Mouse (Mus musculus): ENCODE data around the gene Capn5. TPM values are rescaled to one million over a fixed set of nuclear protein-coding genes. Genes with fewer than 3 reads are reported as not detected.

Capn5 gene
- total and polyA plus RNA-seq, 3 experiments, result 0.26 to 0.55 (median 0.27) TPM

DNA sequence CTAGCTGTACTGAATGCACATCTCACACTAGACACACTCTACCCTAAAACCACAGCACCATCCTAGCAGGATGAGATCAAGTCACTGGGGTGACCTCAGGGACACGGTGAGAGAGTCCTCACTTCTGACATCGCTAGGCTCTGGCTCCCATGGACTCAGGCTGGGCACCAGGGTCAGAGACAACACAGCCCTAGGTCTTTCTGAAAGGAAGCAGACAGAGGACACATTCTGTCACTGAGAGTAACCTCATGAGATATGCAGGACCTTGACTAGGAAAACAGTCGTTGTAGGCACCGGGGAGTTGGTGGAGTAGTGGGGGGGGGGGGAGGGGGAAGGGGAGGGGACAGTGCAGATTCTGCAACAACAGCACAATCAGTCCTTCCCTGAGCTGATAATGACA, 4.7 kb downstream of the Capn5 start:
- Histone ChIP-seq H3K79me2 (replicated peaks; ENCODE audit: control insufficient read depth, extremely low read depth, insufficient read depth, poor library complexity, severe bottlenecking) (no peaks in the 10 kb centered on the region), H3K9me3 (replicated peaks; ENCODE audit: low read length) (no peaks in the 10 kb centered on the region), H3K4me2 (ENCODE audit: insufficient read depth, low read depth, poor library complexity, severe bottlenecking) (no peak overlapping the region), H3K27ac (ENCODE audit: insufficient read depth, low read depth) (no peak overlapping the region), H3K4me1 (ENCODE audit: control insufficient read depth in 1 of 2, insufficient read depth in 2 of 2) (peaks cover 0 to 17% of the 10 kb centered on the region in 2 experiments; a peak in 2 of 4 replicates), H3K9ac (ENCODE audit: insufficient read depth, low read depth) (no peak overlapping the region), H3K4me3 (replicated peaks in 1 of 3; ENCODE audit: low read depth in 2 of 3, low read length in 2 of 3, poor library complexity in 1 of 3) (no peak overlapping the region), H3K36me3 (replicated peaks in 1 of 2; ENCODE audit: control insufficient read depth in 1 of 2, insufficient read depth in 1 of 2, low read length in 1 of 2) (no peaks in the 10 kb centered on the region), H3K27me3 (replicated peaks) (peaks cover 24% of the 10 kb centered on the region)
- dilution Hi-C loops (cut with MboI; ENCODE audit: extremely low pct_ligation_motif_present, extremely low pct_unique_long_range_greater_than_20kb, low sequenced_read_pairs), result no loop called here
- DNase-seq (ENCODE audit: extremely low read depth), result no peak
- in situ Hi-C loops (cut with MboI; ENCODE audit: low pct_ligation_motif_present, low pct_unique_long_range_greater_than_20kb, low sequenced_read_pairs), result loop anchor here (25.0 kb wide), 1 partner anchor 264 kb away; the partner anchor contains the start of gene Gucy2d
- TF ChIP-seq CTCF (conservative IDR thresholded peaks at IDR 0.05 in 1 of 2, IDR thresholded peaks at IDR 0.05 in 1 of 2; ENCODE audit: low read depth in 2 of 2, low read length in 2 of 2) (no peak), JUND (conservative IDR thresholded peaks at IDR 0.05; ENCODE audit: low read depth, low read length) (no peak), ETS1 (conservative IDR thresholded peaks at IDR 0.05; ENCODE audit: low read depth, low read length) (no peak), ZNF384 (IDR thresholded peaks at IDR 0.05; ENCODE audit: low read depth, low read length) (no peak)

DNA sequence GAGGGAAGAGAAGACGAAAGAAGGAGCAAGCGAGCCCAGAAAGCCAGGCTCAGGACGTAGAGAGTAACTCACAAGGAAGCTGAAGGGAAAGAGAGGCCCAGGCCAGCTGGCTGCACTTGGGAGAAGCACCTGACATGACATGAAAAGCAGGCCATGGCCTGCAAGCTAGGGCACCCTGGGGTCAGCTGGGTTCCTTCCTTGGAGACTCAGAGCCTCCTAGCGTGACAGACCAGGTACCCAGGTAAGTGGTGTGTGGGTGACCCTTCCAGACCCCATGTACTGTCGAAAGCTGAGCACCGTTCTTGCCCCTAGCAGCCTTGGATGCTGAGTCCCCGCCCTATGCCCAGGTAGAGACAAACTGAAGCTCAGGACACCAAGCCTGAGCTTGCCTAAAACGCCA, 5.4 kb downstream of the Capn5 start:
- H3K4me2 ChIP-seq (ENCODE audit: insufficient read depth, low read depth, poor library complexity, severe bottlenecking), result no peak overlapping the region
- in situ Hi-C loops (cut with MboI; ENCODE audit: low pct_ligation_motif_present, low pct_unique_long_range_greater_than_20kb, low sequenced_read_pairs), result loop anchor here (25.0 kb wide), 1 partner anchor 265 kb away; the partner anchor contains the start of gene Gucy2d

DNA sequence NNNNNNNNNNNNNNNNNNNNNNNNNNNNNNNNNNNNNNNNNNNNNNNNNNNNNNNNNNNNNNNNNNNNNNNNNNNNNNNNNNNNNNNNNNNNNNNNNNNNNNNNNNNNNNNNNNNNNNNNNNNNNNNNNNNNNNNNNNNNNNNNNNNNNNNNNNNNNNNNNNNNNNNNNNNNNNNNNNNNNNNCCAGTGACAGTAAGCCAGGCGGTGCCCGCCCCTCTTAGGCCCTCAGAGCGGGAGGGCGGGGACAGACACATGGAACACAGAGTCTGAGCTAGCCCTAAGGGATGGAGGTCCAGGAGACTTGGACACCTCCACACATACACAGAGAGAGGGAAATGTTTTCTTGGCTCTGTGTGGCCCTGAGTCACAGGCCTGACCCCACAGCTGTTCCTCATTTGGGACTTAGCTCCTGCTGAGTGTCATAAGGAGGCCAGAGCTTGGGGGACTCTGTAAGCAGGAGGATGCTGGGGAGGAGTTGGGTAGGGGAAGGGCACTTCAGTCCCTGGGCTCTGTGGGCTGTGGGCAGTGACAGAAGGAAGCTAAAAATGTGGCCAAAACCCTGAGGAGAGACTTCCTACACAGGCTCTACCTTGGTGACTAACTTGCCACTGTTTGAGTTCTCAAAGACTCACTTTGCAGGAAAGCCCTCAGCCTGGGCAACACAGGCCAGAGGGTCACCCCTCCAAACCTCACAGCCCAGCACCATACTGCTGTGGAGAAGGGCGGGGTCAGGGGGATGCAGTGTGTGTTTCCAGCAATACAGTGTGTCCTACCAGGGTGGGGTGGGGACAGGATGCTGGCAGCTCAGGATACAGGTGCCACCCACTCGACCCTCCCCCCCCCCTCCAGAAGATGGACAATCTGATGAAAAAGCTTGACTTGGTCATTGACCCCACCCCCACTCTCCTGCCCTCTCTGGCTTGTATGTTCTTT, 6.7 kb downstream of the Capn5 start:
- Histone ChIP-seq H3K9me3 (replicated peaks; ENCODE audit: low read length) (no peaks in the 10 kb centered on the region), H3K4me3 (replicated peaks in 1 of 3; ENCODE audit: low read depth in 2 of 3, low read length in 2 of 3, poor library complexity in 1 of 3) (no peak overlapping the region), H3K4me2 (ENCODE audit: insufficient read depth, low read depth, poor library complexity, severe bottlenecking) (no peak overlapping the region), H3K36me3 (replicated peaks in 1 of 2; ENCODE audit: control insufficient read depth in 1 of 2, insufficient read depth in 1 of 2, low read length in 1 of 2) (no peaks in the 10 kb centered on the region), H3K27ac (ENCODE audit: insufficient read depth, low read depth) (no peak overlapping the region), H3K79me2 (replicated peaks; ENCODE audit: control insufficient read depth, extremely low read depth, insufficient read depth, poor library complexity, severe bottlenecking) (no peaks in the 10 kb centered on the region), H3K27me3 (replicated peaks) (peaks cover 16% of the 10 kb centered on the region), H3K9ac (ENCODE audit: insufficient read depth, low read depth) (no peak overlapping the region), H3K4me1 (ENCODE audit: control insufficient read depth in 1 of 2, insufficient read depth in 2 of 2) (peaks cover 2 to 5% of the 10 kb centered on the region in 2 experiments; a peak in 3 of 4 replicates)
- DNase-seq (ENCODE audit: extremely low read depth), result no peak
- TF ChIP-seq RCOR1 (conservative IDR thresholded peaks at IDR 0.05; ENCODE audit: low read depth, low read length) (no peak), ZNF384 (IDR thresholded peaks at IDR 0.05; ENCODE audit: low read depth, low read length) (no peak), IRF4 (IDR thresholded peaks at IDR 0.05; ENCODE audit: low read depth, low read length) (no peak), NRF1 (IDR thresholded peaks at IDR 0.05; ENCODE audit: low read depth, low read length) (no peak), ELF1 (IDR thresholded peaks at IDR 0.05; ENCODE audit: low read depth, low read length) (no peak), JUN (IDR thresholded peaks at IDR 0.05; ENCODE audit: insufficient read depth, low read depth, low read length) (no peak), MYC (IDR thresholded peaks at IDR 0.05; ENCODE audit: low read depth, low read length) (no peak), UBTF (IDR thresholded peaks at IDR 0.05; ENCODE audit: low read depth, low read length) (no peak), MAX (IDR thresholded peaks at IDR 0.05; ENCODE audit: low read length) (no peak), GABPA (IDR thresholded peaks at IDR 0.05; ENCODE audit: insufficient replicate concordance, low read depth, low read length) (no peak), CHD2 (IDR thresholded peaks at IDR 0.05; ENCODE audit: low read length) (no peak), NELFE (IDR thresholded peaks at IDR 0.05; ENCODE audit: low read depth, low read length) (no peak)
- in situ Hi-C loops (cut with MboI; ENCODE audit: low pct_ligation_motif_present, low pct_unique_long_range_greater_than_20kb, low sequenced_read_pairs) (loop anchor here (25.0 kb wide), 1 partner anchor 266 kb away; the partner anchor contains the start of gene Gucy2d), dilution Hi-C loops (cut with MboI; ENCODE audit: extremely low pct_ligation_motif_present, extremely low pct_unique_long_range_greater_than_20kb, low sequenced_read_pairs) (no loop called here)

More for the DNA sequence above, 5.4 kb downstream of the Capn5 start:
- peaks cover 24% of the 10 kb centered on the region for H3K27me3 ChIP-seq (replicated peaks)
- H3K36me3 ChIP-seq (replicated peaks in 1 of 2; ENCODE audit: control insufficient read depth in 1 of 2, insufficient read depth in 1 of 2, low read length in 1 of 2), result no peaks in the 10 kb centered on the region
- peaks cover 2 to 16% of the 10 kb centered on the region in 2 experiments; a peak in 3 of 4 replicates for H3K4me1 ChIP-seq (ENCODE audit: control insufficient read depth in 1 of 2, insufficient read depth in 2 of 2)
- H3K9me3 ChIP-seq (replicated peaks; ENCODE audit: low read length), result no peaks in the 10 kb centered on the region
- no peak overlapping the region for H3K4me3 ChIP-seq (replicated peaks in 1 of 3; ENCODE audit: low read depth in 2 of 3, low read length in 2 of 3, poor library complexity in 1 of 3)
- H3K9ac ChIP-seq (ENCODE audit: insufficient read depth, low read depth), result no peak overlapping the region
- DNase-seq (ENCODE audit: extremely low read depth), result no peak
- H3K79me2 ChIP-seq (replicated peaks; ENCODE audit: control insufficient read depth, extremely low read depth, insufficient read depth, poor library complexity, severe bottlenecking), result no peaks in the 10 kb centered on the region
- no peak overlapping the region for H3K27ac ChIP-seq (ENCODE audit: insufficient read depth, low read depth)
- dilution Hi-C loops (cut with MboI; ENCODE audit: extremely low pct_ligation_motif_present, extremely low pct_unique_long_range_greater_than_20kb, low sequenced_read_pairs), result no loop called here
- TF ChIP-seq ZMIZ1 (IDR thresholded peaks at IDR 0.05; ENCODE audit: low read depth, low read length) (no peak), RAD21 (IDR thresholded peaks at IDR 0.05; ENCODE audit: low read depth, low read length) (no peak), CHD1 (IDR thresholded peaks at IDR 0.05; ENCODE audit: low read depth, low read length) (no peak), POLR2A (IDR thresholded peaks at IDR 0.05; ENCODE audit: low read depth, low read length) (no peak), NRF1 (IDR thresholded peaks at IDR 0.05; ENCODE audit: low read depth, low read length) (no peak)

All from CH12.LX (cell line).